Mouse (Mus musculus): ENCODE data around the gene Pip5k1c. TPM values are rescaled to one million over a fixed set of nuclear protein-coding genes. Genes with fewer than 3 reads are reported as not detected.

Pip5k1c gene
- total RNA-seq, 2 experiments from 2014 or later, result 65.2 to 71.1 TPM

DNA sequence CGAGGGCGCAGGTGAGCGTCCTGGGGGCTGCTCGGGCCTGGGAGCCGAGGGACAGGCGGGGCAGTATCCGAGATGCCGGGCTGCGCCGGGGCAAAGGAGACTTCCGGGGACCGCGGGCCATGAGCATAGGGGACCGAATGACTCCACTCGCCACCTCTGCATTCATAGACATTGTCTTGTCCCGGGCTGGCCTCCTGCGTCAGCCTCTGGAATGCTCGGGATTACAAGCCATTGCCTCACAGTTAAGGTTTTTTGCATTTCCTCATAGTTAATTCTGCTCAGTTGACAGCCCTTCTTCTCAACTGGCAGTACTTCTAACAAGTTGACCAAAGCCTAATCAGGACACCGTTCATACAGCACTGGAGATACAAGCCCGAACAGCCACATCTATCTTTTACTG, 28.7 kb downstream of the Pip5k1c start:
- DNase-seq (ENCODE audit: low spot score in 2 of 2), result no peak

DNA sequence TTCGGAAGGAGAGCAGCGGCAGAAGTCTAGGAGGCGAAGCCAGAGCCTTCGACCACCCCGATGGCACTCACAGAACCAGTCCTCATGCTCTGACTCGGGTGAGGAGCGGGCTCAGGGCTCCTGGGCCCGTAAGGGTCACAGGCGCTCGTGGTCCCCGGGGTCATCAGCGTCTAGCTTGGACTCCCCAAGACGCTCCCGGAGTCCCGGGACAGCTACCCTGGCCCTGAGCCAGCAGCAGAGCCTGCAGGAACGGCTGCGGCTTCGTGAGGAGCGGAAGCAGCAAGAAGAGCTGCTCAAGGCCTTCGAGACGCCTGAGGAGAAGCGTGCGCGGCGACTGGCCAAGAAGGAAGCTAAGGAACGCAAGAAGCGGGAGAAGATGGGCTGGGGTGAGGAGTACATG, 29.7 kb downstream of the Pip5k1c start:
- no peak for DNase-seq (ENCODE audit: low spot score in 2 of 2)

DNA sequence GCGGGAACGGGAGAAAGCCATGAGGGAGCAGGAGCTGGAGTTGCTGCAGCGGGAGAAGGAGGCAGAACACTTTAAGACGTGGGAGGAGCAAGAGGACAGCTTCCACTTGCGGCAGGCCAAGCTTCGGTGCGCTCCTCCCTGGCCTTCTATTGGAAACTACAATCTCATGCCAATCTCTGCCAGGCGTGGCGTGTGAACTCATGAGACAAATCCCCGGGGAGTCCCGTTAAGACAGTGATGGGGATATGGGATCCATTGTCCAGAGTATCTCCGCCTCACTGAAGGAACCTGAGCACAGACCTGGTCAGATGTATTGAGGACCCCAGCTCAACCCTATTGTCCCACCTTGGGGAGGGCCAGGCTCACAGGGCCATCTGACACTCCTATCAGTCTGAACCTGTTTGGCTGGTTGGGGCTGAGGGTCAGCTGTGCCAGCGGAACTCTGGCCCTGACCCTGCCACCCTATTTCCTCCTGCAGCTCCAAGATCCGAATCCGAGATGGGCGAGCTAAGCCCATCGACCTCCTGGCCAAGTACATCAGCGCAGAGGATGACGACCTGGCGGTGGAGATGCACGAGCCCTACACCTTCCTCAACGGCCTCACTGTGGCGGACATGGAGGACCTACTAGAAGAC, 30.5 kb downstream of the Pip5k1c start:
- DNase-seq (ENCODE audit: low spot score in 2 of 2), result no peak

GRCm38 (mm10) chr10:81323791-81324530, 31.2 kb downstream of the Pip5k1c start:
- DNase-seq (ENCODE audit: low spot score in 2 of 2), result no peak

GRCm38 (mm10) chr10:81325176-81325575, 32.4 kb downstream of the Pip5k1c start:
- no peak for DNase-seq (ENCODE audit: low spot score in 2 of 2)

GRCm38 (mm10) chr10:81325781-81326180, 33.0 kb downstream of the Pip5k1c start:
- no peak for DNase-seq (ENCODE audit: low spot score in 2 of 2)

DNA sequence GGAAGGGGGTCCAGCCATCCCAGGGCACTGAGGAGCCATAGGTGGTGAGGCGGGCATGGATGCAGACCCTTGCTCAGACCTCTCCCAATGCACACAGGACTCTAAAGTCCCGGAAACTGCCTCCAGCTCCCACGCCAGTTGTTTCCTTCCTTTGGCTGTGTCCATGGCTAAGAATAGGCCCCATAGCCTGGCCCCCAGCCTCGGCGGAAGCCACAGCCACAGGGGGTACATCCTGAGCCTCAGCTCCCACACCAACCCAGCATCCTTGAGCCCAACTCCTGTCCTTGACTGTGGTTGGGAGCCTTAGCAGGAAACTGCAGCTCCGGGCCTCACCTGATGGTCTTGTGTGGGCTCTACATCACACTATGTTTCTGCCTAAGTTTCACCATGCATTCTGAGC, 34.1 kb downstream of the Pip5k1c start:
- DNase-seq (ENCODE audit: low spot score in 2 of 2), result no peak

DNA sequence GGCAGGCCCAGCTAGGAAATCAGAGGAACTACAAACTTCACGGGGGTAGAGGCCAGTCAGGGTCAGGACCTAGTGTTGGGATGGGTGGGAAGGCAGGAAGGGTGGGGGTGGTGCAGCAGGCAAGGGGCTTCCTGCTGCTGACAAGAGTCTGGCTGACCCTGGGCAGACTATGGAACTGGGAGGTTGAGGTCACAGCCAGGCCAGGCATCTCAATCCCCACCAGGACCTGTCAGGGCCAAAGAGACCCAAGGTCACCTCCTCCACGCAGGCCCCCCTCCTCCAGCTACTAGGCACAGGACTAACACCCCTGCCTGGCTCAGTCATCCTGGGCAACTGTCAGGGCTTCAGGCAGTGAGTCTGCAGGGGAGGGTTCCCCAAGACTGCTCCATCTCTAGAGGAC, 35.2 kb downstream of the Pip5k1c start:
- DNase-seq (ENCODE audit: low spot score in 2 of 2), result peak in 1 of 2 experiments; percentile 41

- DNase-seq (ENCODE audit: low spot score in 2 of 2), result peak in 1 of 2 experiments; percentile 74
These were observed 35.6 kb downstream of the Pip5k1c start, which contains the start of gene Tbxa2r for GRCm38 (mm10) chr10:81328386-81328785. Gene Tbxa2r, plus strand, starts transcription at chr10:81328731.

DNA sequence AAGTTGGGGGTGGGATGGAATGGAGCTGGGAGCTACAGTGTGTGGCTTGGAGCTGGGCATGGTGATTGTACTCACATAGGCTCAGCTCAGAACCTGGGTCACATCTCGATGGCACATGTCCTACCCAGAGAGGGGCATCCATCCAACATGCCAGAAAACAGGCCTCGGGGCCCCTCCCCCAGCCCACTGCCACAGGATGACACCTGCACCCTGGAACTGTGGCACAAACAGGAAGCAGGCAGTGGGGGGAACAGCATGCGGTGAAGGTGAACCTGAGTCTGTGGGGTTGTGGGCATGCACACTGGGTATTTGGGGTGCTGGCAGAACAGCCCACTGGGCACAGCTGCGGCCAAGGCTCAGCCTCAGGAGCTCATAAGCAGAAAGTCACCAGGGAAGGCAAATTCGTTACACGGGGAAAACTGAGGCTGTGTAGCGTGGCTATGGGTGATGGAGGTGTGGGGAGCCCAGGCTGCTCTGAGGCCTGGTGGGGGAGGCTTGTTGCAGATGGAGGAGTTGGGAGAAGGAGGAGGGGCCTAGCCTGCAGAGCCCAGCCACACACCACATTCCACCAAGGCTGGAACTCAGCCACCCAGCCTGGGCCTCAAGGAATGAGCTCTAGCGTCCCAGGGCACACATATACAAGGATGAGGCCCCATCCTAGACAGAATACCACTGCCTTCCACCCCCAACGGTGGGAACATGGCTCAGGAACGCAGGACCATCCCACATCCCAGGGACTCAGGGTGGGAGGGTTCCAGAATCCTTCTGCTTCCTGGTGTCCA, 36.6 kb downstream of the Pip5k1c start:
- no peak for DNase-seq (ENCODE audit: low spot score in 2 of 2)

DNA sequence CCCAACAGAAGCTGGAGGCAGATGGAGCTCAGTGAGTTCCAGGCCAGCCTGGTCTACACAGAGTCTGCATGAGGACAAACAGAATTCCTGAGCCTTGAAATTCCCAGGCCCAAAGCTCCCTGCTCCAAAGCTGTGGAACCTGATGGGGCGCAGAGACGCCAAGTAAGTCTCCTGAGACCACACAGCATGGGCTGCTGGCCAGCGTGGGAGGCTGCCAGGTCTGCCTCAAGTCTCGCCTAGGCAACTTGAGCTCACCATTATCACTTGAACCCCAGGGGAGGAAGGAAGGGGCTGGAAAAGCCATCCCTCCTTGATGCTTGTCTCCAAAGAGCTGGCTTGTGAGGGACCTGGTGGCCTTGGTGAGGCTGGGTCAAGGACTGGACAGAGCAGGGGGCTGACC, 37.2 kb downstream of the Pip5k1c start:
- DNase-seq (ENCODE audit: low spot score in 2 of 2), result no peak

- no peak for DNase-seq (ENCODE audit: low spot score in 2 of 2)
These were observed 39.5 kb downstream of the Pip5k1c start for GRCm38 (mm10) chr10:81332277-81332676.

DNA sequence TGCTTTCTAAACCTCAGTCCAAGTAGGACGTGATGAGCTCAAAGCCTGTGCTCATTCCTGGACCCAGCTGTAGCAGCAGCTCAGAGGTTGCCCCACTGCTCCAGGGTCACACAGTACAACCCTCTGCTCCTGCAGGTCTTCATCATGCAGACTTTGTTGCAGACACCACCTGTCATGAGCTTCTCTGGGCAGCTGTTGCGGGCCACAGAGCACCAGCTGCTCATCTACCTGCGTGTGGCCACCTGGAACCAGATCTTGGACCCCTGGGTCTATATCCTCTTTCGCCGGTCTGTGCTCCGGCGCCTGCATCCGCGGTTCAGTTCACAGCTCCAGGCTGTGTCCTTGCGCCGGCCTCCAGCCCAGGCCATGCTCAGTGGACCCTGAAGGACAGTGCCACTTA, 41.6 kb downstream of the Pip5k1c start:
- DNase-seq (ENCODE audit: low spot score in 2 of 2), result no peak

DNA sequence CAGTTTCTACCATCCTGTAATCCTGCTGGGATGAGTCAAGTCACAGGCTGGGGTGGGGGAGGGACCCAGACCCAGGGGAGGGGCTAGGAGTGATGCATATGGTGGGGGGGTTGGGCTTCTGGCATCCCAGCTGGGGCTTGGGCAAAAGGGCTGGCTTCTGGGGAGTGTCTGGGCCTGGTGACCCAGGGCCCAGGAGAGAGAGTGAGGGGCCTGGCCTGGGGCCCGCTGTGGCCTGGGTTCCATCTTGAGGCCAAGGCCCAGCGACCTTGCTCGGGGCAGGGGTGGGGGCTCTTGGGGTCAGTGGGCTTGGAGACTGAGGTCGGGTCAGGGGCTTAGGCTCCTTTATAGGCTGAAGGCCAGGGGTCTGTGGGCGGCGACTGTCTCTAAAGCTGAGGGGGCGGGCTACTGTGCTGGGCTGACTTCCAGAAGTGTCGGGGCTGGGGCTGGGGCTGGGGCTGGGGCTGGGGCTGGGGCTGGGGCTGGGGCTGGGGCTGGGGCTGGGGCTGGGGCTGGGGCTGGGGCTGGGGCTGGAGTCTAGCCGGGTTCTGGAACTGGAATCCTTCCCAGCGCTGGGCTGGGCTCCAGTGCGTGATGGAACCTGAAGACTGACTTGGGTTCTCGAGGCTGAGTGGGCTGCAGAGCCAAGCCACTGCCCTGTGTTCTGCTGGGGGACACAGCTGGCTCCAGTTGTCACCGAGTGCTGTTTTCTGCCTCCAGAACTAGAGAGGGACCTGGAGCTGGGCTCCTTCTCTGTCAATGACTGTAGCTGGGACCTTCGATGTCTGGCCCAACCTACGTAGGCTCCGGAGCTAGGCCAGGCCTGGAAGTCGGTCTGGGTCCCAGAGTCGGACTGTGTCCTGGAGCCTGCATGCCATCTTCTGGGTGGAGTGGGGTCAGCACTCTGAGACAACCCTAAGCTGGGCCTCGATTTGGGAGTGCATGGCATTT, 42.9 kb downstream of the Pip5k1c start:
- DNase-seq (ENCODE audit: low spot score in 2 of 2), result no peak

- no peak for DNase-seq (ENCODE audit: low spot score in 2 of 2)
These were observed 43.8 kb downstream of the Pip5k1c start for GRCm38 (mm10) chr10:81336558-81336957.

GRCm38 (mm10) chr10:81340551-81341332, 48.0 kb downstream of the Pip5k1c start:
- no peak for DNase-seq (ENCODE audit: low spot score in 2 of 2)

DNA sequence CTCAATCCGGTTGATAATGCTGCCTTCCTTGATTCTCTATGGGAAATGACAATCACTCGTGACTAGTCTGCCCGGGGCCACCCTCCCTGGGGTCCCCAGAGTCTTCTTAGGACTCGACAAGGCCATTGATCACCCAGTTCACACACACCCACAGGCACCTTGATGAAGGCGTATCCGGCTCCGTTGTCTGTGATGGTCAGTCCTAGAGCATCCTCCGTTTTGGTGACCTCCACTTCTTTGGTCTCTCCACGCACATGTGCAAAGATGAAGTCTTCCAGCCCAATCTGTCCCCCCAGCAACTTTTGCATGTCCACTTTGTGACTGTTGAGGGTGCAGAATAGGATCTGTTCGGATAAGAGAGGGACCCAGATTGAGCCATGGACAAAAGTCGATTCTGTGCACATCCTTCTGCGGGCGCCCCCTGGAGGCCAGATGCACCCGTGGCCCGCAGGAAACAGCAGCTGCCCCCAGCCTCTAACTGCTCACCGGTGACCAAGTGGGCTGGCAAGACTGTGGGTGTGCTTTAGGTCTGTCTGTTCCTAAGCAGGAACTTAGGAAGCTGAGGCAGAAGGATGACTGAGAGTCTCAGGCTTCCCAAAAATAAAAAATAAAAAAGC, 48.7 kb downstream of the Pip5k1c start:
- peak in 1 of 2 experiments; percentile 64 for DNase-seq (ENCODE audit: low spot score in 2 of 2)

GRCm38 (mm10) chr10:81342686-81343505, 50.1 kb downstream of the Pip5k1c start, which contains the start of gene Gipc3:
Gene Gipc3, minus strand, starts transcription at chr10:81343266.
- DNase-seq (ENCODE audit: low spot score in 2 of 2), result no peak

All from adrenal gland, postnatal 4 days (tissue).